Mouse (Mus musculus) 3T3-L1 (cell line): Measurements from ENCODE around the gene Usp24.
"Not testable (repeated sequence)": the region's sequence is repeated elsewhere in the genome, so short reads cannot be mapped to it uniquely, and the experiment has no call there.

ENCODE experiments used
- DNase-seq: peaks from one replicate; pipeline ENCODE4 v3.0.0-alpha.2; 2015; ENCODE audit warnings: low read depth, low spot score

Usp24 gene

DNA sequence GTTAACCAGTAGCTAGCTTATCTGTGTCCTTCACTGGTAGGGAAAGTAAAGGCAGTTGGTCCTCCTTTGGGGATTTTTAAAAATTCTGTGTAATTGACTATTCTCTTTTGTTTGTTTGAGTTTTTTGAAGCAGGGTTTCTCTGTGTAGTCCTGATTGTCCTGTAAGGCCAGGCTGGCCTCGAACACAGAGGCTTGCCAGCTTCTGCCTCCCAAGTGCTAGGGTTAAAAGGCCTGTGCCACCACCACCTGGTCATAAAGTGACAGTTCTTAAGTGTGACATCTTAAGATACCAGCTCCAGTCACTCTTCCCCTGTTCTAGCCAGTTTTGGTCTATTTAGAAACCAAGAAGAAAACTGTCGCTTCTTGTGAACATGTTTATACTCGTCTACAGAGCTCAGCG is 2.2 kb downstream of the Usp24 start:
- DNase-seq, result no peak

GRCm38 (mm10) chr4:106318976-106319375 is 3.0 kb downstream of the Usp24 start:
- DNase-seq, result no peak

GRCm38 (mm10) chr4:106322846-106323245 is 6.8 kb downstream of the Usp24 start:
- no peak for DNase-seq

DNA sequence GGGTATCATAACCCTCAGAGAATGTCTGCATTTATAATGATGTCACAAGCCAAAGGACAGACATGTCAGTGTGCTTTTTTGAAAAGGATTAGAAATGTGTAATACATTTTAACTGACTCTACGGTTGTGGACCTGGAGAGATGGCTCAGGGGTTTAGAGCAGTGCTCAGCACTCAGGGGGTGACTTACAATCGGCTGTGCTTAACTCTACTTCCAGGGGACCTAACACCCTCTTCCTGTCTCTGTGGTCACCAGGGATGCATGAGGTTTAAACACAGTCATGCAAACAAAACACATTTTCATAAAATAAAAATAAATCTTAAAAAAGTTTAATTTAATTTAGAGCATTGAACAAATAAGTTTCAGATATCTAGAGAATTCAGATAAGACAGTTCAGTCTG is 7.3 kb downstream of the Usp24 start:
- no peak for DNase-seq

GRCm38 (mm10) chr4:106327436-106327835 is 11.4 kb downstream of the Usp24 start:
- no peak for DNase-seq

DNA sequence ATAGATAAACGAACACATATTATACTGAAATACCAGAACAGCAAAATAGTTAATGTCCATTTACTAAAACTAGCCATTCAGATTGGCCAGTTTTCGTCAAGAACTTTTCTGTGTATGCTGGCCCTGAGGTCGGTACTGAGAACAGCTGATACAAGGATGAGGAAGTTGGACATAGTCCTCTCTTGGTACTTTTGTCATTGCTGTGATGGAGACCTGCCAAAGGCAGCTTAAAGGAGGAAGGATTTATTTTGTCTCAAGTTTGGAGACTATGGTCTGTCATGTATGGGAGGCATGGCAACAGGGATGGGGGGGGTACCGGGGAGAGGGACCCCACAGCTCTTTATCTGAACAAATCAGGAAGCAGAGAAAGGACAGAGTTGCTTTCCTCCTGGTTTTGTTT is 12.7 kb downstream of the Usp24 start:
- no peak for DNase-seq

DNA sequence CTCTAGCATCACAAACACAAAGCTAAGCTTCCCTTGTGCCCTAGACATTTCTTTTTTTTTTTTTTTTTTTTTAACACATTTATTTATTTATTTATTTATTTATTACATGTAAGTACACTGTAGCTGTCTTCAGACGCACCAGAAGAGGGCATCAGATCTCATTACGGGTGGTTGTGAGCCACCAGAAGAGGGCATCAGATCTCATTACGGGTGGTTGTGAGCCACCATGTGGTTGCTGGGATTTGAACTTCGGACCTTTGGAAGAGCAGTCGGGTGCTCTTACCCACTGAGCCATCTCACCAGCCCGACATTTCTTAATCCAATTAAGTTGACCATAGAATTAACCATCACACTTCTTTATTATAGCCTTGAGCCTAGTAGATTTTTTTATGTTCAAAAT is 13.2 kb downstream of the Usp24 start:
- not testable (repeated sequence) for DNase-seq

GRCm38 (mm10) chr4:106330371-106330819 is 14.4 kb downstream of the Usp24 start:
- peak; percentile 71 for DNase-seq

- no peak for DNase-seq
Observed at GRCm38 (mm10) chr4:106333071-106333470, 17.1 kb downstream of the Usp24 start.

DNA sequence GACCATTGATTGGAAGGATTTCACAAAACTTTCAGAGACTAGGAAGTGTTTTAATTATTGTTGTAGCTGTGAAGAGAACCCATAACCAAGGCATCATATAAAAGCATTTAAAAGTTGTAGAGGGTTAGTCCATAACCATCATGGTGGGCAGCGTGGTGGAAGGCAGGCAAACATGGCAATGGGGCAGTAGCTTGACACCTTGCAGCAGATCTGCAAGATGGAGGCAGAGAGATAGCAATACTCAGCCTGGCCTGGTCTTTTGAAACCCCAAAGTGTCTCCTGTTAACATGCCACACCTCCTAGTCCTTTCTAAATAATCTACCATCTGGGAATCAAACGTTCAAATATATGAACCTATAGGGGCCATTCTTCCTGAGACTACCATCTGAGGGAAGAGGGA is 17.6 kb downstream of the Usp24 start:
- DNase-seq, result no peak

GRCm38 (mm10) chr4:106335858-106336257 is 19.8 kb downstream of the Usp24 start:
- no peak for DNase-seq

- DNase-seq, result no peak
Observed at GRCm38 (mm10) chr4:106347664-106348063, 31.7 kb downstream of the Usp24 start.

DNA sequence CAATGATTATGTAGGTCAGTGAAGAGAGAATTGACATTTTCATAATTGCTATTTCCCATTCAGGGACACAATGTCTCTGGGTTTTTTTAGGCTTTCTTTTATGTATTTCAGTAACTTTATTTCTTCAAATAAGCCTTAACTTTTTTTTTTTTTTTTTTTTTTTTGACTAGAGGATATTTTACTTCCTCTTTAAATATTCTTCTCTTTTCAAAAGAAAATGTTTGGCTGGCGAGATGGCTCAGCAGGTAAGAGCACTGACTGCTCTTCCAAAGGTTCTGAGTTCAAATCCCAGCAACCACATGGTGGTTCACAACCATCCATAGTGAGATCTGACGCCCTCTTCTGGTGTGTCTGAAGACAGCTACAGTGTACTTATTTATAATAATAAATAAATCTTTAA is 39.0 kb downstream of the Usp24 start:
- DNase-seq, result not testable (repeated sequence)

GRCm38 (mm10) chr4:106370013-106370412 is 54.0 kb downstream of the Usp24 start:
- DNase-seq, result no peak

DNA sequence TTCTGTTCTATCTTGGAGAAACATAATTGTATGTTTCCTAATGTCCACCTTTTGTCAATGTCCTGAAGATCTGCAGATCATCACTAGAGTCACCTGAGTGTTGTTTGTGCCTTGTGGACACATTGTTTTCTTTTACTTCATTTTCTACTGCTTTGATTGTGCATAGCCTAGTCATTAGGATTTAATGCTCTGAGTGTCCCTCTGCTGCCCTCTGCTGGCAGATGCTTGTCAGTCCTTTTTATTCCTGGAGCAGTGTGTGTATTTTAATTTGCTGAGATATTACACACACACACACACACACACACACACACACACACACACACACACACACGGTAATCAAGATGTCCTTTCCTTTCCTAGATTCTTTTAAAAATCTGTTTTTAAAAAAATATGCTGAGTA is 59.8 kb downstream of the Usp24 start:
- peak; percentile 88 for DNase-seq

GRCm38 (mm10) chr4:106378839-106379572 is 63.0 kb downstream of the Usp24 start:
- DNase-seq, result no peak

- no peak for DNase-seq
Observed at GRCm38 (mm10) chr4:106381131-106381530, 65.1 kb downstream of the Usp24 start.

DNA sequence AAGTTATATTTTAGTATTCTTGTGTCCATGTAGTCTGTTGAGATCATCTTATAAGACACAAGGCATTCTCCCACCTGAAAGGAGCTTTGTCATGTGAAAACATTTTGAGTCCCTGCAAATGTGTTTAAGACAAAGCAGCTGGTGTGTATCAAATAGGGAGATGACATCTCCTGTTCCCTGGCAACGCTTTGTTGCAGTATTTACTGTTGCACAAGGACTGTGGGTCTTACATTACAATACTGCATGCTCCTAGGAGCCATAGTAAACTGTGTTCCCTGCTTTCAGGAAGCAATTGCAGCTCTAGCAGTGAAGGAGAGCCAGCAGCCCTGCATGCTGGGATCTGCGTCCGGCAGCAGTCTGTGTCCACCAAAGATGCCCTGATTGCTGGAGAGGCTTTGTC is 73.9 kb downstream of the Usp24 start:
- no peak for DNase-seq

GRCm38 (mm10) chr4:106409621-106410020 is 93.6 kb downstream of the Usp24 start:
- DNase-seq, result no peak

DNA sequence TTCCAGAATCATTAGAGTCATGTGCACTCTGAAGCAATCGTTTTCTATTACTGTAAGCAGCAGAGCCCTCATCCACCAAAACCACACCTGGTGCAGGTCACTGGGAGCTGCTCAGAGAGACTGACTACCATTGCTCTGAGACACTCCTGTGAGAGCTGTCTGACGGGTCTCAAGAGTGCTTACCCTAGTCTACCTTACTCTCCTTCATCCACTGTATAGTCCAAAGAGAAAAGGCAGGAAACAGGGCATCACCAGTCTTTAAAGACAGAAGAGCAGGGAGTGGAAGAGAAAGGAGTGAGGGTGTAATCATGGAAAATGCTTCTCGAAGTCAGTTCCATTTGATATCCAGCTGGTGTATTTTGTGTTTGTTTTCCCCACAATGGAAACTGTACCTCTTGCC is 103.2 kb downstream of the Usp24 start:
- DNase-seq, result no peak

DNA sequence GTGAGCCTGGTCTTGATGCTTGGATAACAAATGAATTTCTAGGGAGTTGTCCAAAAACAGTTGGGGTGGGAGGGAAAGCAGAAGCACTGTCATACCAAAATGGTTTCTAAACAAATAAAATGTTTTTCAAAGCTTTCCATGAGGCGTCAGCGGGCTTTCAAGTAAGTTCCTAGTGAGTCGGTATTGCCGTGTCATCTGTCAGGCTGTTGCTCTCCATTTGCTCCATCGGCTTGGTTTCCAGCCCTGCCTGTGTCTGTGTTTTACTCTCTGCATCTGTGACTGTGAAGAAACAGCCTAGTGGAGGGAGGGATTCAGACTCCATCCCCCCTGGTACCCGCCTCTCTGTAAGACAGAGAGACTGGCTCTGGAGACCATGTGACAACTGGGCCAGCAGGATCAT is 103.8 kb downstream of the Usp24 start:
- DNase-seq, result no peak

DNA sequence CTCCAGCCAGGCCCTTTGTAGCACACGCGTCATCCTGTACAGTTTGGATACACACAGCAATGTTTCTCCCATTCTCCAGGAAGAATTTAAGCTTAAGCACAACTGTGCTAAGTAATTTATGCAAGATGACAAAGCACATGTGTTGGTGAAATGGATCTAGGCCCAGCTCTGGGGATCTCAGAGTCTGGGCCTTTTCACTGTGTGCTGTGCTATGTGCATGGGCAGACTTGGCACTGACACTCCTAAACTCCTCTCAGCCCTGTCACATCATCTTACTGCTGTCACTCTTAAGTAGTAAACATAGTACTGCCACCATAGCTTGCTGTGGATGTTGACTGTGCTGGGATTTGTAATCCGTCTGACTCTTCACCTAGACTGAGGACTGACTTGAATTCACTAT is 106.6 kb downstream of the Usp24 start:
- DNase-seq, result no peak

DNA sequence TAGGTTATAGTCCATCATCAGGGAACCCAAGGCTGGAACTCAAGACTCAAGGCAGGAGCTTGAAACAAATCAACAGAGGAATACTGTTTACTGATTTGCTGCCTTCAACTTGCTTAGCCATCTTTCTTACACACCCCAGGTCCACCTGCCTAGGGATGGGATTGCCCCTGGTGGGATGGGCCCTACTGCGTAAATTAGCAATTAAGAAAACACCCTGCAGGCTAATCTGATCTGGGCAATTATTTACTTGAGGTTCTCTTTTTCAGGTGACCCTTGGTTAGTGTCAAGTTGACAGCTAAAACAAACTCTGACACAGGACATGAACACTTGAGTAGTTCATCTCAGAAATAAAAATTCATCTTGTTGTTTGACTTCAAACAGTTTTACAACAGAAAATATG is 108.5 kb downstream of the Usp24 start:
- no peak for DNase-seq

GRCm38 (mm10) chr4:106426286-106426685 is 110.3 kb downstream of the Usp24 start:
- DNase-seq, result peak; percentile 11
